Mouse (Mus musculus) midbrain, embryonic 10.5 days (tissue): Measurements from ENCODE around the gene Rpl13. TPM values are rescaled to one million over a fixed set of nuclear protein-coding genes. Genes with fewer than 3 reads are reported as not detected.
A peak's percentile ranks its signal among the peaks of the same experiment; 100 is the strongest.

Source experiments
- DNase-seq: peaks from one replicate; pipeline ENCODE4 v3.0.0-alpha.2; 2017; ENCODE audit warnings: low spot score
- H3K27ac ChIP-seq: fragments of 300-500 bp; sonication (generic); replicated peaks from 2 replicates; pipeline ENCODE4 v1.5.1; 2016; ENCODE audit warnings: mild to moderate bottlenecking
- H3K27me3 ChIP-seq: fragments of 300-500 bp; sonication (generic); 2 replicates; pipeline ENCODE4 v1.6.1; 2016; ENCODE audit warnings: low read depth, mild to moderate bottlenecking; ENCODE audit not compliant: poor library complexity, severe bottlenecking
- H3K36me3 ChIP-seq: fragments of 300-500 bp; sonication (generic); 2 replicates; pipeline ENCODE4 v1.6.1; 2016; ENCODE audit warnings: mild to moderate bottlenecking, moderate library complexity
- H3K4me1 ChIP-seq: fragments of 300-500 bp; sonication (generic); 2 replicates; pipeline ENCODE4 v1.6.1; 2016
- H3K4me3 ChIP-seq: fragments of 300-500 bp; sonication (generic); 2 replicates; pipeline ENCODE4 v1.5.1; 2016; ENCODE audit warnings: mild to moderate bottlenecking, moderate library complexity
- H3K9me3 ChIP-seq: fragments of 300-500 bp; sonication (generic); replicated peaks from 2 replicates; pipeline ENCODE4 v1.6.1; 2016; ENCODE audit warnings: mild to moderate bottlenecking
- WGBS: fragments of 180-500 bp; shearing (Covaris S2); methylation state at CpG from one replicate; pipeline ENCODE4 v1.1.7; 2016; 5-methylcytosine and 5-hydroxymethylcytosine counted together
- microRNA-seq: library from miRNA; unstranded; fragments of <30 nt; microRNA quantifications from one replicate; pipeline ENCODE4, GENCODE M21; 2017
- polyA plus RNA-seq: library from polyadenylated mRNA; unstranded; fragments of >200 nt; fragmentation: Nextera tagmentation; extraction: Ambion mirVana; gene quantifications from 2 replicates; pipeline ENCODE4 v1.2.1, GENCODE M21; 2016

Gene Rpl13
- polyA plus RNA-seq, 1 experiment from 2014 or later: 1,392 TPM

- Histone ChIP-seq H3K9me3 (peaks cover 4% of the 10 kb centered on the region; the same call in 1 of the 2 replicates), H3K27me3 (peaks cover 8% of the 10 kb centered on the region; the same call in 1 of the 2 replicates), H3K4me1 (peaks cover 31% of the 10 kb centered on the region), H3K36me3 (no peaks in the 10 kb centered on the region), H3K27ac (no peak overlapping the region), H3K4me3 (no peak overlapping the region)
- whole genome bisulfite sequencing: 84% methylated on average over 9 of the region's 9 CpGs
- no peak for DNase-seq
These were observed 34.1 kb downstream of the Rpl13 start for GRCm38 (mm10) chr8:123136287-123136686.

- no peaks in the 10 kb centered on the region for H3K36me3 ChIP-seq
- DNase-seq: no peak
- WGBS: 26% methylated on average over 2 of the region's 2 CpGs
- peaks cover 31% of the 10 kb centered on the region for H3K4me1 ChIP-seq
- no peak overlapping the region for H3K4me3 ChIP-seq
- peaks cover 8% of the 10 kb centered on the region; the same call in 1 of the 2 replicates for H3K27me3 ChIP-seq
- H3K27ac ChIP-seq: peak overlapping the region; percentile 55
- peaks cover 4% of the 10 kb centered on the region; the same call in 1 of the 2 replicates for H3K9me3 ChIP-seq
These were observed 35.5 kb downstream of the Rpl13 start for GRCm38 (mm10) chr8:123137645-123138077.

GRCm38 (mm10) chr8:123138741-123139140 is 36.6 kb downstream of the Rpl13 start:
- Histone ChIP-seq H3K27me3 (peaks cover 8% of the 10 kb centered on the region; the same call in 1 of the 2 replicates), H3K36me3 (no peaks in the 10 kb centered on the region), H3K27ac (no peak overlapping the region), H3K4me1 (peaks cover 31% of the 10 kb centered on the region), H3K4me3 (no peak overlapping the region), H3K9me3 (no peaks in the 10 kb centered on the region)
- WGBS: 68% methylated on average over 4 of the region's 4 CpGs
- DNase-seq: no peak

- no peaks in the 10 kb centered on the region for H3K27me3 ChIP-seq
- peaks cover 10% of the 10 kb centered on the region for H3K4me1 ChIP-seq
- no peak overlapping the region for H3K4me3 ChIP-seq
- no peaks in the 10 kb centered on the region for H3K9me3 ChIP-seq
- 91% methylated on average over 14 of the region's 14 CpGs for WGBS
- no peaks in the 10 kb centered on the region for H3K36me3 ChIP-seq
- DNase-seq: no peak
- H3K27ac ChIP-seq: no peak overlapping the region
These were observed 39.8 kb downstream of the Rpl13 start for GRCm38 (mm10) chr8:123141741-123142462.

GRCm38 (mm10) chr8:123145279-123145678 is 43.1 kb downstream of the Rpl13 start:
- no peak for DNase-seq
- 64% methylated on average over 6 of the region's 6 CpGs for whole genome bisulfite sequencing

GRCm38 (mm10) chr8:123146390-123146789 is 44.2 kb downstream of the Rpl13 start:
- H3K4me3 ChIP-seq: no peak overlapping the region
- no peaks in the 10 kb centered on the region for H3K27me3 ChIP-seq
- no peaks in the 10 kb centered on the region for H3K4me1 ChIP-seq
- DNase-seq: no peak
- H3K27ac ChIP-seq: no peak overlapping the region
- no peaks in the 10 kb centered on the region for H3K36me3 ChIP-seq
- 83% methylated on average over 7 of the region's 7 CpGs for WGBS
- H3K9me3 ChIP-seq: no peaks in the 10 kb centered on the region

More at GRCm38 (mm10) chr8:123145279-123145678, 43.1 kb downstream of the Rpl13 start:
- Histone ChIP-seq H3K27ac (no peak overlapping the region), H3K4me3 (no peak overlapping the region), H3K36me3 (no peaks in the 10 kb centered on the region), H3K4me1 (no peaks in the 10 kb centered on the region), H3K27me3 (no peaks in the 10 kb centered on the region), H3K9me3 (no peaks in the 10 kb centered on the region)

- H3K27ac ChIP-seq: no peak overlapping the region
- WGBS: 74% methylated on average over 9 of the region's 9 CpGs
These were observed 48.6 kb downstream of the Rpl13 start for GRCm38 (mm10) chr8:123150737-123151171.

More at GRCm38 (mm10) chr8:123150737-123151171, 48.6 kb downstream of the Rpl13 start:
- Histone ChIP-seq H3K36me3 (no peaks in the 10 kb centered on the region), H3K9me3 (no peaks in the 10 kb centered on the region), H3K4me3 (no peak overlapping the region), H3K4me1 (no peaks in the 10 kb centered on the region), H3K27me3 (no peaks in the 10 kb centered on the region)
- DNase-seq: no peak

Small RNA genes lying within 50 kb of the gene (microRNA-seq; reads per million reads assigned to microRNA genes)
- gene Mir7079 (1.5 reads per million), gene Mir7080 (0.90 reads per million)

Other genes starting within 250 kb of the Rpl13 start
- 29.5 TPM in 2 replicates for gene Ankrd11, start 60.1 kb upstream of the Rpl13 start, polyA plus RNA-seq
- 49.5 and 50.9 TPM in 2 replicates for gene Spg7, start 39.4 kb upstream of the Rpl13 start, polyA plus RNA-seq
- 0.32 and 0.39 TPM in 2 replicates for gene Cpne7, start 15.0 kb downstream of the Rpl13 start, polyA plus RNA-seq
- 3.6 and 3.8 TPM in 2 replicates for gene Sult5a1, start 56.0 kb downstream of the Rpl13 start, polyA plus RNA-seq
- 4.3 and 5.7 TPM in 2 replicates for gene Dpep1, start 83.9 kb downstream of the Rpl13 start, polyA plus RNA-seq
- 139 and 156 TPM in 2 replicates for gene Chmp1a, start 110.4 kb downstream of the Rpl13 start, polyA plus RNA-seq
- gene Spata33, start 110.5 kb downstream of the Rpl13 start, polyA plus RNA-seq: 6.1 TPM in 2 replicates
- 41.4 and 42.0 TPM in 2 replicates for gene Cdk10, start 122.5 kb downstream of the Rpl13 start, polyA plus RNA-seq
- gene Spata2l, start 133.9 kb downstream of the Rpl13 start, polyA plus RNA-seq: 1.3 and 2.4 TPM in 2 replicates
- gene Zfp276, start 151.8 kb downstream of the Rpl13 start, polyA plus RNA-seq: 23.2 and 27.2 TPM in 2 replicates
- 24.0 and 27.1 TPM in 2 replicates for gene Vps9d1, start 152.0 kb downstream of the Rpl13 start, polyA plus RNA-seq
- 40.4 and 45.3 TPM in 2 replicates for gene Fanca, start 216.2 kb downstream of the Rpl13 start, polyA plus RNA-seq
- gene Spire2, start 230.4 kb downstream of the Rpl13 start, polyA plus RNA-seq: 9.7 and 12.3 TPM in 2 replicates